ENCODE assay signal across 20 mouse cellular contexts in the genomic region with DNA sequence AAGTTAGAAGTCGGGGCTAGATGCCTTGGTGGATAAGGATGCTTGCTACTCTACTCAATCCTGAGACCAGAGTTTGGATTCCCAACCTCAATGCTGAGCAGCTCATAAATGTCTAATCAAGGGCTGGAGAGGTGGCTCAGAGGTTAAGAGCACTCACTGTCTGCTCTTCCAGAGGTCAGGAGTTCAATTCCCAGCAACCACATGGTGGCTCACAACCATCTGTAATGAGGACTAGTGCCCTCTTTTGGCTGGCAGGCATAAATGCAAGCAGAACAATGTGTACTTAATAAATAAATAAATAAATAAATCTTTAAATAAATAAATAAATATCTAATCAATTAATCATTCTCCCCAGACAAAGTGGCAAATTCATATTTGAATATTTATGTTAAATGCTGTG. TPM values are rescaled to one million over a fixed set of nuclear protein-coding genes. Genes with fewer than 3 reads are reported as not detected.
DNase-seq lines count a peak whose midpoint lies in the region; ATAC-seq and TF ChIP-seq lines count a peak whose summit lies in the region.
"Had no signal": no experiment of that assay in that cellular context is flagged by ENCODE, and none has a peak within 500 bp of the region (broad histone marks: within the 10 kb centered on the region; RNA-seq: fewer than 3 reads in every experiment).

No protein-coding gene starts in this region.

- 87% methylated on average over 1 of the region's 1 CpGs for WGBS in intestine, postnatal 0 days
- 100% methylated on average over 1 of the region's 1 CpGs for WGBS in intestine, embryonic 16.5 days
- 96% methylated on average over 1 of the region's 1 CpGs for WGBS in midbrain, postnatal 0 days
- WGBS in midbrain, embryonic 16.5 days = 92% methylated on average over 1 of the region's 1 CpGs

- TF ChIP-seq EP300 in MEL (IDR thresholded peaks at IDR 0.05; ENCODE audit: low read depth in 1 of 2, low read length in 2 of 2) = no peak

- TF ChIP-seq RAD21 in MEL (IDR thresholded peaks at IDR 0.05; ENCODE audit: low read depth, low read length) = no peak

- H3K36me3 ChIP-seq in intestine, postnatal 0 days (ENCODE audit: control insufficient read depth, insufficient read depth) = peaks cover 67% of the 10 kb centered on the region
- peaks cover 22% of the 10 kb centered on the region for H3K36me3 ChIP-seq in intestine, embryonic 16.5 days (ENCODE audit: control insufficient read depth, insufficient read depth, low read length)
- peaks cover 30% of the 10 kb centered on the region for H3K36me3 ChIP-seq in midbrain, postnatal 0 days (ENCODE audit: insufficient read depth, low read length)
- peaks cover 36% of the 10 kb centered on the region for H3K36me3 ChIP-seq in midbrain, embryonic 16.5 days (ENCODE audit: control insufficient read depth, insufficient read depth, low read length)
- H3K36me3 ChIP-seq in MEL (ENCODE audit: control insufficient read depth in 1 of 2, insufficient read depth in 2 of 2, low read length in 2 of 2) = peaks cover 0 to 5% of the 10 kb centered on the region in 2 experiments; a peak in 2 of 4 replicates
- H3K36me3 ChIP-seq in splenic B cell, adult 2 months (ENCODE audit: control insufficient read depth, insufficient read depth, low read length, poor library complexity, severe bottlenecking) = peaks cover 17% of the 10 kb centered on the region

- no peaks in the 10 kb centered on the region for H3K9me3 ChIP-seq in intestine, postnatal 0 days (ENCODE audit: control insufficient read depth)
- no peaks in the 10 kb centered on the region for H3K9me3 ChIP-seq in intestine, embryonic 16.5 days (ENCODE audit: control insufficient read depth, low read length)
- H3K9me3 ChIP-seq in midbrain, postnatal 0 days (ENCODE audit: low read length) = no peaks in the 10 kb centered on the region
- H3K9me3 ChIP-seq in midbrain, embryonic 16.5 days (replicated peaks; ENCODE audit: control insufficient read depth, low read length, poor library complexity, severe bottlenecking) = no peaks in the 10 kb centered on the region
- no peaks in the 10 kb centered on the region for H3K9me3 ChIP-seq in MEL (replicated peaks; ENCODE audit: insufficient read depth, low read length)
- H3K9me3 ChIP-seq: hindbrain, embryonic 12.5 days; limb, embryonic 13.5 days; midbrain, embryonic 13.5 days had no signal

- peak; percentile 33; the same call in 1 of the 2 replicates for TF ChIP-seq CTCF in intestine, postnatal 0 days (IDR thresholded peaks at IDR 0.05; ENCODE audit: low read depth)
- TF ChIP-seq CTCF in midbrain, postnatal 0 days (IDR thresholded peaks at IDR 0.05) = 0 out of 2 replicates have a peak, but pooled peaks have one; percentile 15
- TF ChIP-seq CTCF in MEL (IDR thresholded peaks at IDR 0.05 in 2 of 3, conservative IDR thresholded peaks at IDR 0.05 in 1 of 3; ENCODE audit: control insufficient read depth in 1 of 3, insufficient read depth in 1 of 3, low read depth in 2 of 3, low read length in 3 of 3, poor library complexity in 1 of 3, severe bottlenecking in 1 of 3) = peak; percentile 5 to 43 (median 34); a peak in 4 of 6 replicates

- no peak for ATAC-seq in intestine, postnatal 0 days
- ATAC-seq in intestine, embryonic 16.5 days = no peak
- no peak for ATAC-seq in midbrain, postnatal 0 days (ENCODE audit: low FRiP score)
- no peak for ATAC-seq in midbrain, embryonic 16.5 days
- ATAC-seq: forebrain, embryonic 14.5 days; midbrain, embryonic 13.5 days had no signal

- no peak overlapping the region for H3K4me2 ChIP-seq in intestine, postnatal 0 days (replicated peaks; ENCODE audit: low read depth)
- H3K4me2 ChIP-seq in intestine, embryonic 16.5 days (ENCODE audit: low read depth, low read length) = no peak overlapping the region
- no peak overlapping the region for H3K4me2 ChIP-seq in midbrain, postnatal 0 days (ENCODE audit: low read depth, low read length, poor library complexity, severe bottlenecking)
- H3K4me2 ChIP-seq in midbrain, embryonic 16.5 days (ENCODE audit: low read length) = no peak overlapping the region
- H3K4me2 ChIP-seq: hindbrain, embryonic 12.5 days; limb, embryonic 13.5 days; lung, embryonic 14.5 days; midbrain, embryonic 13.5 days had no signal

- no peaks in the 10 kb centered on the region for H3K27me3 ChIP-seq in intestine, postnatal 0 days (replicated peaks; ENCODE audit: control insufficient read depth, insufficient read depth, low read length)
- H3K27me3 ChIP-seq in intestine, embryonic 16.5 days (replicated peaks; ENCODE audit: control insufficient read depth, insufficient read depth, low read length) = no peaks in the 10 kb centered on the region
- H3K27me3 ChIP-seq in midbrain, postnatal 0 days (ENCODE audit: insufficient read depth, low read length) = no peaks in the 10 kb centered on the region
- H3K27me3 ChIP-seq in midbrain, embryonic 16.5 days (ENCODE audit: control insufficient read depth, insufficient read depth, low read depth, low read length) = no peaks in the 10 kb centered on the region
- H3K27me3 ChIP-seq in MEL (ENCODE audit: control insufficient read depth in 1 of 2, insufficient read depth in 2 of 2, low read length in 2 of 2) = no peaks in the 10 kb centered on the region
- H3K27me3 ChIP-seq in splenic B cell, adult 2 months (ENCODE audit: control insufficient read depth, insufficient read depth, low read length, poor library complexity, severe bottlenecking) = no peaks in the 10 kb centered on the region
- H3K27me3 ChIP-seq: hindbrain, embryonic 12.5 days; limb, embryonic 13.5 days; midbrain, embryonic 13.5 days had no signal

- no peak overlapping the region for H3K27ac ChIP-seq in intestine, postnatal 0 days (ENCODE audit: low read depth, low read length)
- H3K27ac ChIP-seq in intestine, embryonic 16.5 days (ENCODE audit: low read length) = no peak overlapping the region
- H3K27ac ChIP-seq in midbrain, postnatal 0 days (ENCODE audit: low read depth, low read length) = no peak overlapping the region
- no peak overlapping the region for H3K27ac ChIP-seq in midbrain, embryonic 16.5 days (ENCODE audit: low read length)
- no peak overlapping the region for H3K27ac ChIP-seq in MEL (ENCODE audit: control insufficient read depth, low read depth, low read length)
- H3K27ac ChIP-seq: hindbrain, embryonic 12.5 days; limb, embryonic 13.5 days; midbrain, embryonic 13.5 days had no signal

- no peak for DNase-seq in midbrain, postnatal 0 days (ENCODE audit: low spot score)
- DNase-seq in MEL (ENCODE audit: low read depth, low spot score) = peak; percentile 45
- DNase-seq in splenic B cell, adult 2 months (ENCODE audit: low read depth, low spot score) = peak; percentile 25
- DNase-seq in gastrocnemius, adult 18-20 months (ENCODE audit: low spot score) = no peak
- no peak for DNase-seq in heart, postnatal 4 days
- DNase-seq: adrenal gland, adult 8-10 months; cerebellum, adult 11-12 months; cerebellum, postnatal 36 days; heart, adult 11 months; kidney, postnatal 10 days; lung, embryonic 14.5 days; thymus, postnatal 14 days had no signal

- no peaks in the 10 kb centered on the region; the same call in 1 of the 2 replicates for H3K79me2 ChIP-seq in MEL (ENCODE audit: control insufficient read depth, insufficient read depth, low read length, poor library complexity)

- H3K4me3 ChIP-seq in intestine, postnatal 0 days (ENCODE audit: low read depth, low read length) = no peak overlapping the region
- H3K4me3 ChIP-seq in intestine, embryonic 16.5 days (ENCODE audit: low read length) = no peak overlapping the region
- no peak overlapping the region for H3K4me3 ChIP-seq in midbrain, postnatal 0 days (ENCODE audit: low read depth, low read length)
- no peak overlapping the region for H3K4me3 ChIP-seq in midbrain, embryonic 16.5 days (ENCODE audit: low read depth, low read length)
- no peak overlapping the region for H3K4me3 ChIP-seq in MEL (ENCODE audit: control insufficient read depth in 1 of 2, insufficient read depth in 1 of 2, low read depth in 2 of 2, low read length in 2 of 2)
- H3K4me3 ChIP-seq: erythroblast, embryonic 14.5 days; hindbrain, embryonic 12.5 days; limb, embryonic 13.5 days; midbrain, embryonic 13.5 days had no signal

- no peak for TF ChIP-seq POLR2A in MEL (IDR thresholded peaks at IDR 0.05; ENCODE audit: control insufficient read depth in 1 of 2, insufficient read depth in 1 of 2, low read depth in 1 of 2, low read length in 2 of 2, poor library complexity in 1 of 2)

- no peaks in the 10 kb centered on the region for H3K4me1 ChIP-seq in intestine, postnatal 0 days (replicated peaks; ENCODE audit: control insufficient read depth, insufficient read depth, low read length)
- no peaks in the 10 kb centered on the region for H3K4me1 ChIP-seq in intestine, embryonic 16.5 days (ENCODE audit: control insufficient read depth, insufficient read depth, low read length)
- no peaks in the 10 kb centered on the region for H3K4me1 ChIP-seq in midbrain, postnatal 0 days (ENCODE audit: insufficient read depth, low read length)
- H3K4me1 ChIP-seq in midbrain, embryonic 16.5 days (ENCODE audit: control insufficient read depth, insufficient read depth, low read length) = no peaks in the 10 kb centered on the region
- no peaks in the 10 kb centered on the region for H3K4me1 ChIP-seq in MEL (ENCODE audit: control insufficient read depth in 1 of 2, insufficient read depth in 2 of 2, low read length in 2 of 2)
- H3K4me1 ChIP-seq: hindbrain, embryonic 12.5 days; limb, embryonic 13.5 days; midbrain, embryonic 13.5 days had no signal

- H3K9ac ChIP-seq in intestine, postnatal 0 days (ENCODE audit: low read depth, low read length) = no peak overlapping the region
- no peak overlapping the region for H3K9ac ChIP-seq in intestine, embryonic 16.5 days (ENCODE audit: low read depth, low read length)
- no peak overlapping the region for H3K9ac ChIP-seq in midbrain, postnatal 0 days (replicated peaks; ENCODE audit: low read length, poor library complexity, severe bottlenecking)
- H3K9ac ChIP-seq in midbrain, embryonic 16.5 days (ENCODE audit: low read depth, low read length) = no peak overlapping the region
- no peak overlapping the region for H3K9ac ChIP-seq in MEL (ENCODE audit: control insufficient read depth, low read depth, low read length, poor library complexity, severe bottlenecking)
- H3K9ac ChIP-seq: hindbrain, embryonic 12.5 days; limb, embryonic 13.5 days; lung, embryonic 14.5 days; midbrain, embryonic 13.5 days had no signal

RNA-seq across cellular contexts. Expression of gene Ino80d, which starts 25.9 kb away (rescaled TPM):
- 5.7 and 6.7 TPM in 2 replicates for polyA plus RNA-seq in intestine, postnatal 0 days (2015; fragmentation: Nextera tagmentation; extraction: Ambion mirVana)
- 7.6 and 8.7 TPM in 2 replicates for polyA plus RNA-seq in intestine, embryonic 16.5 days (2015; fragmentation: Nextera tagmentation; extraction: Ambion mirVana)
- total RNA-seq in midbrain, postnatal 0 days (2014; rRNA removed) = 11.0 and 15.0 TPM in 2 replicates
- polyA plus RNA-seq in midbrain, postnatal 0 days (2015; fragmentation: Nextera tagmentation; extraction: Ambion mirVana) = 5.1 and 7.3 TPM in 2 replicates
- 8.9 and 9.6 TPM in 2 replicates for polyA plus RNA-seq in midbrain, embryonic 16.5 days (2015; fragmentation: Nextera tagmentation; extraction: Ambion mirVana)
- 4.0 and 4.3 TPM in 2 replicates for total RNA-seq in MEL (2012; rRNA removed)
- polyA plus RNA-seq in MEL (2012; ENCODE audit: insufficient read depth in 1 of 2, insufficient read length in 2 of 2, low read depth in 1 of 2, low replicate concordance in 2 of 2, missing spikeins in 1 of 2) = 1 to 10 TPM in 1 of 2 experiments, not detected in 1; 5.8 TPM
- total RNA-seq in gastrocnemius, adult 18-20 months (2021) = 10 to 100 TPM; 13.0 to 13.2 TPM
- 10 to 100 TPM; 26.0 to 27.3 TPM for total RNA-seq in heart, postnatal 4 days (2021)

Comparison
In these comparisons a context has a peak if more than half of its experiments do, and no peak if none do; other contexts are left out.
1. DNase-seq: peak in MEL (single experiment) and splenic B cell, adult 2 months (single experiment); none in midbrain, postnatal 0 days (single experiment), gastrocnemius, adult 18-20 months (single experiment) and heart, postnatal 4 days (single experiment).
2. Peak in every context shown above with its lines, with median percentiles within 50 percentile points of each other: CTCF ChIP-seq.